In the genomic region with DNA sequence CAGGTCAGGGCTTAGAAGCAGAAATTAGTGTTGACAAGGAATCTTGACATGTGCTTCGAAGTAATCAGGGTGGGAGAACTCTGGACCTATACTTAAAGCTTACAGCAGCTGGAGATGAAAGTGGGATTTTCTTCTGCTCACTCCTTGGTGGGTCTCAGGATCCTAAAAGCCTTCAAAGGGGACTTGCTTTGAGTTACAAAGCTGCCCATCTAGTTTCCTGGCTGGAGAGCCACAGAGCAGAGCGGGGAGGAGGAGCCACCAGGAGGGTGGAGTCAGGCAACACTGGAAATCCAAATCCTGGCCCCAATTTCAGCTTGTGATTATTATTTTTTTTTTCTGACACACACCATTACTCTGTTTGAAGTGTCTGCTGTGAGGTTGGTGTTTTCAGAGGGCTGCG, we compare ENCODE assay signal across 24 mouse cellular contexts.
DNase-seq lines count a peak whose midpoint lies in the region; ATAC-seq and TF ChIP-seq lines count a peak whose summit lies in the region.
"Had no signal": no experiment of that assay in that cellular context is flagged by ENCODE, and none has a peak within 500 bp of the region (broad histone marks: within the 10 kb centered on the region; RNA-seq: fewer than 3 reads in every experiment).

No protein-coding gene starts in this region.

- WGBS in limb, embryonic 13.5 days: 41% methylated on average over 3 of the region's 3 CpGs
- 56% methylated on average over 3 of the region's 3 CpGs for WGBS in limb, embryonic 10.5 days
- 74% methylated on average over 3 of the region's 3 CpGs for WGBS in neural tube, embryonic 13.5 days

- intact Hi-C loops in gastrocnemius, adult 2 months (cut with DNase I): no loop called here

- no peaks in the 10 kb centered on the region for H3K27me3 ChIP-seq in limb, embryonic 13.5 days
- H3K27me3 ChIP-seq in limb, embryonic 10.5 days (ENCODE audit: low read depth, poor library complexity, severe bottlenecking): peaks cover 10% of the 10 kb centered on the region
- peaks cover 7% of the 10 kb centered on the region; the same call in 1 of the 2 replicates for H3K27me3 ChIP-seq in neural tube, embryonic 13.5 days
- H3K27me3 ChIP-seq: forebrain, embryonic 15.5 days; heart, embryonic 12.5 days; heart, embryonic 15.5 days; hindbrain, embryonic 13.5 days; intestine, embryonic 15.5 days had no signal

- no peaks in the 10 kb centered on the region for H3K9me3 ChIP-seq in limb, embryonic 13.5 days
- no peaks in the 10 kb centered on the region for H3K9me3 ChIP-seq in limb, embryonic 10.5 days (replicated peaks)
- no peaks in the 10 kb centered on the region for H3K9me3 ChIP-seq in neural tube, embryonic 13.5 days
- H3K9me3 ChIP-seq: forebrain, embryonic 15.5 days; heart, embryonic 12.5 days; heart, embryonic 15.5 days; hindbrain, embryonic 10.5 days; hindbrain, embryonic 13.5 days; intestine, embryonic 15.5 days had no signal

- TF ChIP-seq CTCF in gastrocnemius, adult 2 months (IDR thresholded peaks at IDR 0.05): no peak

- peak overlapping the region; percentile 43; the same call in 1 of the 2 replicates for H3K27ac ChIP-seq in gastrocnemius, adult 2 months
- peak overlapping the region; percentile 52; the same call in 1 of the 2 replicates for H3K27ac ChIP-seq in limb, embryonic 13.5 days
- no peak overlapping the region for H3K27ac ChIP-seq in limb, embryonic 10.5 days
- peak overlapping the region; percentile 30; the same call in 1 of the 2 replicates for H3K27ac ChIP-seq in neural tube, embryonic 13.5 days (replicated peaks)
- H3K27ac ChIP-seq: forebrain, embryonic 15.5 days; heart, embryonic 15.5 days; hindbrain, embryonic 10.5 days; intestine, embryonic 15.5 days had no signal

- peaks cover 73% of the 10 kb centered on the region for H3K4me1 ChIP-seq in limb, embryonic 13.5 days
- peaks cover 68% of the 10 kb centered on the region for H3K4me1 ChIP-seq in limb, embryonic 10.5 days
- peaks cover 54% of the 10 kb centered on the region for H3K4me1 ChIP-seq in neural tube, embryonic 13.5 days (replicated peaks)
- H3K4me1 ChIP-seq: intestine, embryonic 15.5 days had no signal

- no peak for ATAC-seq in limb, embryonic 13.5 days (ENCODE audit: low FRiP score, low read depth)
- no peak for ATAC-seq in neural tube, embryonic 13.5 days (ENCODE audit: low read depth)
- ATAC-seq: CD4-positive, CD25-positive, alpha-beta regulatory T cell, adult 4 months; forebrain, embryonic 15.5 days; hindbrain, embryonic 16.5 days; intestine, embryonic 15.5 days had no signal

- DNase-seq in gastrocnemius, adult 2 months: peak; percentile 33
- no peak for DNase-seq in gastrocnemius, adult 8-10 months (ENCODE audit: low spot score in 2 of 2)
- no peak for DNase-seq in limb, embryonic 10.5 days (ENCODE audit: low spot score)
- no peak for DNase-seq in neural tube, embryonic 10.5 days (ENCODE audit: extremely low spot score, low spot score)
- DNase-seq: adrenal gland, adult 2 months; adrenal gland, postnatal 14 days; cerebellum, adult 11 months; cerebellum, adult 2 months; cerebellum, postnatal 10 days; cerebellum, postnatal 36 days; embryo, embryonic 11 days; gastrocnemius, postnatal 36 days; heart, postnatal 10 days; heart, postnatal 36 days had no signal

- no peak overlapping the region for H3K4me3 ChIP-seq in gastrocnemius, adult 2 months
- no peak overlapping the region for H3K4me3 ChIP-seq in limb, embryonic 13.5 days
- H3K4me3 ChIP-seq in limb, embryonic 10.5 days: no peak overlapping the region
- no peak overlapping the region for H3K4me3 ChIP-seq in neural tube, embryonic 13.5 days
- H3K4me3 ChIP-seq: forebrain, embryonic 15.5 days; heart, embryonic 12.5 days; heart, embryonic 15.5 days; hindbrain, embryonic 10.5 days; hindbrain, embryonic 13.5 days; intestine, embryonic 15.5 days had no signal

- no peak overlapping the region for H3K9ac ChIP-seq in limb, embryonic 13.5 days
- no peak overlapping the region for H3K9ac ChIP-seq in neural tube, embryonic 13.5 days
- H3K9ac ChIP-seq: forebrain, embryonic 15.5 days; heart, embryonic 12.5 days; heart, embryonic 15.5 days; hindbrain, embryonic 13.5 days; intestine, embryonic 15.5 days had no signal

- peak overlapping the region; percentile 14; the same call in 1 of the 2 replicates for H3K4me2 ChIP-seq in limb, embryonic 13.5 days (replicated peaks)
- H3K4me2 ChIP-seq in neural tube, embryonic 13.5 days: no peak overlapping the region
- H3K4me2 ChIP-seq: forebrain, embryonic 15.5 days; heart, embryonic 12.5 days; heart, embryonic 15.5 days; hindbrain, embryonic 13.5 days; intestine, embryonic 15.5 days had no signal

- no peaks in the 10 kb centered on the region for H3K36me3 ChIP-seq in limb, embryonic 13.5 days
- H3K36me3 ChIP-seq in limb, embryonic 10.5 days: no peaks in the 10 kb centered on the region
- no peaks in the 10 kb centered on the region for H3K36me3 ChIP-seq in neural tube, embryonic 13.5 days
- H3K36me3 ChIP-seq: forebrain, embryonic 15.5 days; heart, embryonic 15.5 days; hindbrain, embryonic 10.5 days; hindbrain, embryonic 13.5 days; intestine, embryonic 15.5 days had no signal
